Mouse (Mus musculus) MEL (cell line): ENCODE results near the gene Lin7a. TPM values are rescaled to one million over a fixed set of nuclear protein-coding genes. Genes with fewer than 3 reads are reported as not detected.

Source experiments
- DNase-seq: peaks from one replicate; pipeline ENCODE4 v3.0.0; 2011; ENCODE audit warnings: low read depth, low spot score
- H3K27ac ChIP-seq: 2 replicates; pipeline ENCODE4 v1.5.1; 2012; ENCODE audit warnings: low read depth, mild to moderate bottlenecking, control low read depth, low read length, moderate library complexity; ENCODE audit not compliant: control insufficient read depth
- H3K27me3 ChIP-seq, 2 experiments: fragments of 150-350 bp in 1 of 2; sonication (generic) in 1 of 2; 2 replicates each; pipeline ENCODE4 v1.6.1; 2012; ENCODE audit warnings: low read length in 2 of 2, mild to moderate bottlenecking in 2 of 2, improper control_type of control experiment in 1 of 2, moderate library complexity in 1 of 2; ENCODE audit not compliant: insufficient read depth in 2 of 2, control insufficient read depth in 1 of 2
- H3K36me3 ChIP-seq, 2 experiments: 2 replicates each; pipeline ENCODE4 v1.6.1; 2012 to 2014; ENCODE audit warnings: low read length in 2 of 2, improper control_type of control experiment in 1 of 2, inconsistent platforms in 1 of 2, mild to moderate bottlenecking in 1 of 2; ENCODE audit not compliant: insufficient read depth in 2 of 2, control insufficient read depth in 1 of 2
- H3K4me1 ChIP-seq, 2 experiments: fragments of 150-350 bp in 1 of 2; sonication (generic) in 1 of 2; 2 replicates each; pipeline ENCODE4 v1.6.1; 2012; ENCODE audit warnings: low read length in 2 of 2, improper control_type of control experiment in 1 of 2, mild to moderate bottlenecking in 1 of 2; ENCODE audit not compliant: insufficient read depth in 2 of 2, control insufficient read depth in 1 of 2
- H3K4me3 ChIP-seq, 2 experiments: fragments of 150-350 bp in 1 of 2; sonication (generic) in 1 of 2; 2 replicates each; pipeline ENCODE4 v1.5.1; 2012; ENCODE audit warnings: low read depth in 2 of 2, low read length in 2 of 2, mild to moderate bottlenecking in 2 of 2, moderate library complexity in 2 of 2, control low read depth in 1 of 2, improper control_type of control experiment in 1 of 2; ENCODE audit not compliant: control insufficient read depth in 1 of 2, insufficient read depth in 1 of 2
- H3K79me2 ChIP-seq: 2 replicates; pipeline ENCODE4 v1.6.1; 2012; ENCODE audit warnings: mild to moderate bottlenecking, low read length, moderate library complexity; ENCODE audit not compliant: control insufficient read depth, poor library complexity, insufficient read depth
- H3K9ac ChIP-seq: 2 replicates; pipeline ENCODE4 v1.6.1; 2012; ENCODE audit warnings: low read depth, mild to moderate bottlenecking, control low read depth, low read length, moderate library complexity; ENCODE audit not compliant: control insufficient read depth, poor library complexity, severe bottlenecking
- H3K9me3 ChIP-seq: fragments of 150-350 bp; sonication (generic); replicated peaks from 2 replicates; pipeline ENCODE4 v1.6.1; 2012; ENCODE audit warnings: mild to moderate bottlenecking, low read length, improper control_type of control experiment, moderate library complexity; ENCODE audit not compliant: insufficient read depth
- ETS1 ChIP-seq: IDR thresholded peaks from 2 replicates; pipeline ENCODE4 v1.6.1; 2012; ENCODE audit warnings: low read depth, mild to moderate bottlenecking, inconsistent platforms, low read length, improper control_type of control experiment, moderate library complexity
- HCFC1 ChIP-seq: IDR thresholded peaks from 2 replicates; pipeline ENCODE4 v1.6.1; 2012; ENCODE audit warnings: low read depth, mild to moderate bottlenecking, inconsistent platforms, low read length, improper control_type of control experiment, moderate library complexity
- KAT2A ChIP-seq: conservative IDR thresholded peaks from 2 replicates; pipeline ENCODE4 v1.6.1; 2012; ENCODE audit warnings: low read depth, low read length, improper control_type of control experiment, inconsistent platforms
- MEF2A ChIP-seq: IDR thresholded peaks from 2 replicates; pipeline ENCODE4 v1.6.1; 2014; ENCODE audit warnings: low read depth, mild to moderate bottlenecking, inconsistent platforms, low read length, improper control_type of control experiment; ENCODE audit not compliant: poor library complexity, insufficient replicate concordance, severe bottlenecking; ENCODE audit errors: extremely low read depth
- MYB ChIP-seq: IDR thresholded peaks from 2 replicates; pipeline ENCODE4 v1.6.1; 2011; ENCODE audit warnings: mild to moderate bottlenecking, low read depth, low read length, improper control_type of control experiment
- NELFE ChIP-seq: IDR thresholded peaks from 2 replicates; pipeline ENCODE4 v1.6.1; 2011; ENCODE audit warnings: low read depth, low read length, improper control_type of control experiment
- RCOR1 ChIP-seq: IDR thresholded peaks from 2 replicates; pipeline ENCODE4 v1.6.1; 2012; ENCODE audit warnings: low read depth, mild to moderate bottlenecking, inconsistent platforms, low read length, improper control_type of control experiment
- SIN3A ChIP-seq: IDR thresholded peaks from 2 replicates; pipeline ENCODE4 v1.6.1; 2012; ENCODE audit warnings: low read length, improper control_type of control experiment, inconsistent platforms
- TAL1 ChIP-seq: IDR thresholded peaks from 2 replicates; pipeline ENCODE4 v1.6.1; 2012; ENCODE audit warnings: mild to moderate bottlenecking, inconsistent platforms, low read length, moderate library complexity, mixed read lengths
- TBP ChIP-seq: IDR thresholded peaks from 2 replicates; pipeline ENCODE4 v1.8.0; 2011; ENCODE audit warnings: low read depth, low read length, improper control_type of control experiment
- TCF12 ChIP-seq: IDR thresholded peaks from 2 replicates; pipeline ENCODE4 v1.6.1; 2014; ENCODE audit warnings: low read depth, mild to moderate bottlenecking, inconsistent platforms, low read length, improper control_type of control experiment, moderate library complexity
- USF1 ChIP-seq: IDR thresholded peaks from 2 replicates; pipeline ENCODE4 v1.6.1; 2014; ENCODE audit warnings: low read depth, mild to moderate bottlenecking, inconsistent platforms, low read length, improper control_type of control experiment, moderate library complexity
- USF2 ChIP-seq, 2 experiments: IDR thresholded peaks; 2 replicates each; pipeline ENCODE4 v1.6.1; 2011 to 2012; ENCODE audit warnings: improper control_type of control experiment in 2 of 2, low read length in 2 of 2, borderline replicate concordance in 1 of 2, inconsistent platforms in 1 of 2, low read depth in 1 of 2, mild to moderate bottlenecking in 1 of 2; ENCODE audit not compliant: insufficient read depth in 1 of 2
- ZC3H11A ChIP-seq: IDR thresholded peaks from 2 replicates; pipeline ENCODE4 v1.6.1; 2012; ENCODE audit warnings: low read depth, mild to moderate bottlenecking, inconsistent platforms, low read length, improper control_type of control experiment
- polyA plus RNA-seq, 2 experiments: library from polyadenylated mRNA; stranded (reverse) in 1 of 2; unstranded in 1 of 2; fragments of >175 nt in 1 of 2; fragments of >200 nt in 1 of 2; gene quantifications; 2 replicates each; pipeline versions ENCODE4 v1.2.1 to v1.2.4; 2012; ENCODE audit warnings: low replicate concordance in 2 of 2, low read depth in 1 of 2; ENCODE audit not compliant: insufficient read length in 2 of 2, insufficient read depth in 1 of 2, missing spikeins in 1 of 2
- total RNA-seq: library from RNA; depleted of rRNA; stranded (reverse); fragments of 300-350 nt; gene quantifications from 2 replicates; pipeline ENCODE4 v1.2.3, GENCODE M21; 2012

The Lin7a gene
- total and polyA plus RNA-seq, 3 experiments: not detected

DNA sequence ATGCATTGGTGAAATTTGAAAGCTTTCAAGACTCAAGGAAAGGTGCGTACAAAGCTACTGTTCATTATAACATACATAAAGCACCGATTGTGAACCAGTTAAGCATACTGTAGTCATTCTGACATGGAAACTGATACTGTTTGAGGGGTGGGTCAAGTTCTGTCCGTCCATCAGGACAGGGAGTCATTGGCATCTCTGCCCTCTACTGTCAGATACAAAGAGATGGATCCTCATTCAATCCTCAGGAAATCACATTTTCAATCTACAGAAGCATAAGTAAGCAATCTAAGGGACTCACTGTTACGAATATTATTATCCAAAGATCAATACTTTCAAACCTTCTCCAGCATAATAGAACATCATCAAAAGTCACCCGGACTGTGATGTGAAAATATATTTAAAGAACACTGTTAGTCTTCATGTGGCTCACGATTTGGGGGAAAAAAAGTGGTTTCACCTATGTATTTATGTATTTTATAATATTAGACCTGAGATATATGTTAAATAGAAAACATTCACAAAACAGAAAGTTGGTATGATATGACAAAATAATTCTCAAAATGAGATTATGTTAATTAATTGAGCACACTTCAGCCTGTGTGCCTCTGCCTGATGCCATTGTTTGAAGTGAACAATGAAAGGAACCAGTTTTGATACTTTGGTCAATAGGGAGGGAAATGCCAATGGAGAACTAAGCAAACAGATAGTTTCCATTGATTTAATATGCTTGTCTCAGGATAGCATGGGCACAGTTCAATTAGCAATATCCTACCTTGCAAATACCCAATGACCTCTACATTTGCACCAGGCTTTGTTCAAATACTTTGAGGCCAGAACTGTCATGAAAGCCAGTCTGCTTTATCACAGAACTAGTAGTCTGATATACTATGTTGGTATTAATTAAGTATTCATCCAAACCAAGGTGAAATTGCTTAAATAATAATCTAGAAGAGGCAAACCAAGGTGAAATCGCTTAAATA lies 36.8 kb upstream of the Lin7a start:
- TF ChIP-seq RCOR1 (no peak), TAL1 (no peak), MYB (no peak), TBP (no peak), HCFC1 (no peak), MEF2A (no peak), KAT2A (no peak), USF1 (no peak), NELFE (no peak), USF2 (IDR thresholded peaks at IDR 0.05; ENCODE audit: borderline replicate concordance in 1 of 2, insufficient read depth in 1 of 2, low read depth in 1 of 2, low read length in 2 of 2) (no peak), SIN3A (no peak), ETS1 (no peak)
- no peak for DNase-seq
- no peaks in the 10 kb centered on the region for H3K9me3 ChIP-seq
- H3K4me1 ChIP-seq: no peaks in the 10 kb centered on the region
- no peak overlapping the region for H3K27ac ChIP-seq
- no peaks in the 10 kb centered on the region for H3K36me3 ChIP-seq
- H3K9ac ChIP-seq: no peak overlapping the region
- H3K27me3 ChIP-seq: no peaks in the 10 kb centered on the region
- H3K79me2 ChIP-seq: no peaks in the 10 kb centered on the region
- no peak overlapping the region for H3K4me3 ChIP-seq

DNA sequence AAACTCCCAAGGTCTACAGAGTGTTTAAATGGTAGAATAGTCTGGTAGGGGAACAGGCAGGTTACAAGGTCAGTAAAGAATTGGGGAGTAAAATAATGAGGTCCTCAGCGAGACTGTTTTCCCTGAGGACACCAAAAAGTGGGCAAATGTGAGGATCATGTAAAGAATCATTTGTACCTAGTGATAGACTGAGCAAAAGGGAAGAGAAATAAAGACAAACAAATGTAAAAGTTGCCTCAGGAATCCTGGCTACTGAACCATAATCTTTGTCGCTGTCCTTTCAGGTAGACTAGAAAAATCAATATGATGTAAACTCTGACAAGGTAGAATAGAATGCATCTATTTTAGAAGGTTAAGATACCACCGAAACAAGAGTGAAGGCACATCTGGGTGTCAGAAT lies 36.0 kb upstream of the Lin7a start:
- no peak for TF ChIP-seq ZC3H11A
- TF ChIP-seq TAL1: no peak
- no peak for TF ChIP-seq TBP
- TF ChIP-seq TCF12: no peak
- H3K4me1 ChIP-seq: no peaks in the 10 kb centered on the region
- no peak overlapping the region for H3K9ac ChIP-seq
- H3K27ac ChIP-seq: no peak overlapping the region
- DNase-seq: no peak
- no peaks in the 10 kb centered on the region for H3K79me2 ChIP-seq
- no peaks in the 10 kb centered on the region for H3K9me3 ChIP-seq
- no peaks in the 10 kb centered on the region for H3K27me3 ChIP-seq
- H3K36me3 ChIP-seq: no peaks in the 10 kb centered on the region
- no peak overlapping the region for H3K4me3 ChIP-seq
